15 mouse cellular contexts compared by ENCODE assay signal in the genomic region with DNA sequence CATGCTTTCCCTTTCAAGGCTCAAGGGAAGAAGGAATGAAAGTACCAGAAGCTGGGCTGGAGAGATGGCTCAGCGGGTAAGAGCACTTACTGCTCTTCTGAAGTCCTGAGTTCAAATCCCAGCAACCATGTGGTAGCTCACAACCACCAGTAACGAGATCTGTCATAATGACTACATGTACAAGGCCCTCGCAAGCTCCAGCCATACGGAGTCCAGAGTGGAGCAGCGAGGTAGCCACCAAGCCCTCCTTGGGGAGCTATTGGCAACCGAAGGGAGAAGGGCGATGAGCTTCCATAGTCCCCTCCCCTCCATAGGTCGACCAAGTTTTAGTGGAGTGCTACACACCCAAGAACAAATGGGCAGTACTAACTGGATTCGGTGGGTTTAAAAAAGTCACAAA.
"Had no signal": no experiment of that assay in that cellular context is flagged by ENCODE, and none has a peak within 500 bp of the region (broad histone marks: within the 10 kb centered on the region; RNA-seq: fewer than 3 reads in every experiment).

No protein-coding gene starts in this region.

- DNase-seq: retina, postnatal 1 day; right cerebral cortex, adult 18-20 months; right cerebral cortex, postnatal 14 days; right cerebral cortex, postnatal 25 days; right cerebral cortex, postnatal 4 days; spleen, adult 18-20 months; thymus, adult 18-20 months; thymus, adult 2 months; thymus, postnatal 14 days; thymus, postnatal 25 days; thymus, postnatal 36 days; thymus, postnatal 4 days had no signal

- H3K4me3 ChIP-seq: neural tube, embryonic 13.5 days; stomach, embryonic 15.5 days had no signal

- H3K9me3 ChIP-seq: neural tube, embryonic 13.5 days; stomach, embryonic 15.5 days had no signal

- H3K4me2 ChIP-seq: stomach, embryonic 15.5 days had no signal

- H3K27ac ChIP-seq: neural tube, embryonic 13.5 days; stomach, embryonic 15.5 days; stomach, postnatal 0 days had no signal

- H3K36me3 ChIP-seq: neural tube, embryonic 13.5 days; stomach, embryonic 15.5 days had no signal

- H3K9ac ChIP-seq: neural tube, embryonic 13.5 days; stomach, embryonic 15.5 days had no signal

- H3K27me3 ChIP-seq: neural tube, embryonic 13.5 days; stomach, embryonic 15.5 days had no signal
